Mouse (Mus musculus) lung, postnatal 0 days (tissue): ENCODE measurements at regions not wholly inside any gene's neighbourhood (a gene's known extent, or its start where the extent isn't known, plus 50 kb on each side); places are given as distances from the start of the nearest gene placed in this dataset.

Experiments used
- ATAC-seq: fragments of 200-750 bp; cut with Nextera tagmentation; 2 replicates; pipeline ENCODE4 v1.8.0; 2017; ENCODE audit warnings: moderate library complexity
- DNase-seq: peaks from one replicate; pipeline ENCODE4 v3.0.0-alpha.2; 2016; ENCODE audit warnings: low spot score
- H3K27ac ChIP-seq: fragments of 300-500 bp; sonication (generic); 2 replicates; pipeline ENCODE4 v1.5.1; 2014; ENCODE audit warnings: antibody characterized with exemption, mild to moderate bottlenecking, low read length, mixed read lengths
- H3K27me3 ChIP-seq: fragments of 300-500 bp; sonication (generic); replicated peaks from 2 replicates; pipeline ENCODE4 v1.6.1; 2014; ENCODE audit warnings: low read length, mixed read lengths; ENCODE audit not compliant: insufficient read depth
- H3K36me3 ChIP-seq: fragments of 300-500 bp; sonication (generic); 2 replicates; pipeline ENCODE4 v1.6.1; 2014; ENCODE audit warnings: low read length, mixed read lengths; ENCODE audit not compliant: insufficient read depth
- H3K4me1 ChIP-seq: fragments of 300-500 bp; sonication (generic); 2 replicates; pipeline ENCODE4 v1.6.1; 2014; ENCODE audit warnings: antibody characterized with exemption, low read depth, low read length, mixed read lengths; ENCODE audit not compliant: insufficient read depth
- H3K4me2 ChIP-seq: fragments of 300-500 bp; sonication (generic); replicated peaks from 2 replicates; pipeline ENCODE4 v1.6.1; 2014; ENCODE audit warnings: low read depth, mild to moderate bottlenecking, low read length, moderate library complexity, mixed read lengths
- H3K4me3 ChIP-seq: fragments of 300-500 bp; sonication (generic); 2 replicates; pipeline ENCODE4 v1.5.1; 2014; ENCODE audit warnings: low read depth, low read length
- H3K9ac ChIP-seq: fragments of 300-500 bp; sonication (generic); replicated peaks from 2 replicates; pipeline ENCODE4 v1.6.1; 2014; ENCODE audit warnings: low read depth, mild to moderate bottlenecking
- H3K9me3 ChIP-seq: fragments of 300-500 bp; sonication (generic); 2 replicates; pipeline ENCODE4 v1.6.1; 2016; ENCODE audit warnings: low read length, mixed read lengths
- CTCF ChIP-seq: IDR thresholded peaks from 2 replicates; pipeline ENCODE4 v1.5.1; 2016; ENCODE audit warnings: antibody characterized with exemption, mild to moderate bottlenecking
- EP300 ChIP-seq: IDR thresholded peaks from 2 replicates; pipeline ENCODE4 v1.6.1; 2016; ENCODE audit warnings: antibody characterized with exemption, mild to moderate bottlenecking, control low read depth
- WGBS: fragments of 180-500 bp; shearing (Covaris S2); extraction: QIAGEN DNeasy Blood & Tissue Kit; methylation state at CpG from one replicate; pipeline ENCODE4 v1.1.7; 2014; 5-methylcytosine and 5-hydroxymethylcytosine counted together

DNA sequence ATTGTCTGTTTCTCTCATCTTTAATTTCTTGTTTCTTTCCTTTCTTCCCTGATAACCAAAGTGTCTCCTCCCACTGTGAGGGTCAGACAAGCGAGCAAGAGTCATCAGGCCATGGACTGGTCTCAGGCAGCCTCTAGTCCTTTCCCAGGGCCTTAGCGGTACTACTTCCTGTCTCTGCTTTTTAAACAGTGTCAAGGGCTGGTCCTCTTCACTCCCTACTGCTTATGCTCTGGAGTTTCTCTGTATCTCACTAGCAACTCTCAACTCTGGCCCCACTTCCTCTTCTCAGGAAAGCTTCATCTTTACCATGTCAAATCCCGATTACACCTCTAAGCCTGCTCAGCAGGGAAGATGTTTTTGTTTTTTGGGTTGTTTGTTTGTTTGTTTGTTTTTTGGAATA is 124.1 kb downstream of the Pten start:
- Histone ChIP-seq H3K36me3 (no peaks in the 10 kb centered on the region), H3K4me3 (no peak overlapping the region), H3K27ac (no peak overlapping the region), H3K4me2 (no peak overlapping the region), H3K9ac (no peak overlapping the region), H3K27me3 (no peaks in the 10 kb centered on the region), H3K4me1 (no peaks in the 10 kb centered on the region; the same call in 1 of the 2 replicates), H3K9me3 (no peaks in the 10 kb centered on the region)
- no peak for TF ChIP-seq EP300
- no peak for TF ChIP-seq CTCF
- no peak for ATAC-seq
- WGBS: 53% methylated on average over 3 of the region's 3 CpGs
- DNase-seq: no peak

DNA sequence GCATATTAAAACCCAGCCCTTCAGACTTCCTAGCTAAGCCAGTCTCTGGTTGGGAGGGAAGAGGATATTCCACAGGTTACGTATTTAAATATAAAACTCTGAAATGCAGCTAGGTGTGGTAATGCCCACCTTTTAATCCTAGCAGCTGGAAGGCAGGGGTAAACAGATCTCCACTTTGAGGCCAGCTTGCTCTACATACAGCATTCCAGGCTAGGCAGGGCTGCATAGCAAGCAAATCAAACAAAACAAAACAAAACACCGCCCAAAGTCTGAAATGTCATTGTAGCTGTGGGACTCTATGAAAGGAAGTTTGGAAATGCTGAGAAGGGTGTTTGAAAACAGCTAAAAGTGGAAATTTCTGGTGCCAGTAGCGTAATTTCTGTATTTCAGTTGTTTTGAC is 127.0 kb downstream of the Pten start:
- Histone ChIP-seq H3K4me3 (no peak overlapping the region), H3K36me3 (no peaks in the 10 kb centered on the region), H3K4me2 (no peak overlapping the region), H3K27ac (peak overlapping the region; percentile 74; the same call in 1 of the 2 replicates), H3K9me3 (no peaks in the 10 kb centered on the region), H3K9ac (no peak overlapping the region), H3K27me3 (no peaks in the 10 kb centered on the region), H3K4me1 (no peaks in the 10 kb centered on the region; the same call in 1 of the 2 replicates)
- TF ChIP-seq EP300 (0 out of 2 replicates have a peak, but pooled peaks have one; percentile 23), CTCF (no peak)
- peak; percentile 76 for ATAC-seq
- WGBS: 51% methylated on average over 3 of the region's 3 CpGs
- DNase-seq: peak; percentile 41

DNA sequence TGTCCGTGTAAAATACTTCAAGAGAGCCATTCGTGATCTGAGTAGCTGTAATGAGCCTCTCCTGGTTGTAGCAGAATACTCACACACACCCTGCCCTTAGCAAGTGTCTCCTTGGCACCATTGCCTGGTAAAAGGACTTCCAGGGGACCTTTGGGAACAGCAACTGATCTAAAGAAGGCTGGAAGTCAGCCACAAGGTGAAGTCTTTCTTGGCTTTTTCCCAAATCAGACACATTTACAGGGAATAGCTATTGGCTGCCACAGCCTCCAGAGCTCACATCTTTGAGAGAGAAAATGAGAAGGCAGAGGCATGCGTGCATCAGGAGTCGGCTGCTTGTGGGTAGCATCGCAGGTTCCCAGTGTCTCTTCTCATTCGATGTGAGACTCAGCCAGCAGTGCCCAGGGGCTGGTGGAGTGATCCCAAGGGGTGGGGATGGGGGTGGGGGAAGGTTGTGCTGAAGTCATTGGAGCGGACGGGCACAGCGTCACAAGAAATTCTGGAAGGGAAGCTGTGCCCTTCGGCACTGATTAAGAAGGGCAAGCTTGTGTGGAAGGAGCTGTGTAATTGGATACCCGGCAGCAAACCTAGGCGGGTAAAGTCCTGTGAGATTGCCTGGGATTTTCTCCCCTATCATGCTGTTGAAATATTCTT is 128.3 kb downstream of the Pten start:
- Histone ChIP-seq H3K9ac (no peak overlapping the region), H3K4me3 (no peak overlapping the region), H3K9me3 (no peaks in the 10 kb centered on the region), H3K4me2 (no peak overlapping the region), H3K36me3 (no peaks in the 10 kb centered on the region), H3K27me3 (no peaks in the 10 kb centered on the region), H3K27ac (0 out of 2 replicates have a peak overlapping the region, but pooled peaks have one; percentile 20), H3K4me1 (no peaks in the 10 kb centered on the region; the same call in 1 of the 2 replicates)
- WGBS: 40% methylated on average over 12 of the region's 12 CpGs
- no peak for TF ChIP-seq CTCF
- no peak for TF ChIP-seq EP300
- DNase-seq (no peak), ATAC-seq (peak; percentile 36; the same call in 1 of the 2 replicates)

DNA sequence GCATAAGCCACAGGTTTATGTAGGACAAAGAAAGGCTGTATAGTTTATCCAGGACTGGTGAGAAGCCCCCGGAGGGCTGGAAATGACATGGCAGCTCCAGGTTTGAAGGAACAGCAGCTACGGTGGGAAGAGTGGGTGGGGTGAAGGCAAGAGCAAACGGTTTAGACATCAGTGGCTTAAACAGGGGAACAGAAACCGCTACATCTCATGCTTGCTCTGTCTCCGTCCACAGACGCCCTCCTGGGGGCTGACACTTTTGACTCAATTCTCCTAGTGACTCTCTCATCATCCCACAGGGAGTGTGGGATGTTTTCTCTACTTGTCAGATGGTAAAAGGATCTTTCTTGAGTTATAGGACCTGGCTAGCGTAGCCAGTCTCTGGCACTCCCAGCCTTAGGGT is 129.9 kb downstream of the Pten start:
- TF ChIP-seq CTCF (no peak), EP300 (no peak)
- H3K27ac ChIP-seq: no peak overlapping the region
- no peak overlapping the region for H3K4me3 ChIP-seq
- WGBS: 68% methylated on average over 7 of the region's 7 CpGs
- H3K9ac ChIP-seq: no peak overlapping the region
- ATAC-seq (no peak), DNase-seq (no peak)
- H3K4me2 ChIP-seq: no peak overlapping the region
- no peaks in the 10 kb centered on the region for H3K36me3 ChIP-seq
- no peaks in the 10 kb centered on the region; the same call in 1 of the 2 replicates for H3K4me1 ChIP-seq
- H3K27me3 ChIP-seq: no peaks in the 10 kb centered on the region
- H3K9me3 ChIP-seq: no peaks in the 10 kb centered on the region

DNA sequence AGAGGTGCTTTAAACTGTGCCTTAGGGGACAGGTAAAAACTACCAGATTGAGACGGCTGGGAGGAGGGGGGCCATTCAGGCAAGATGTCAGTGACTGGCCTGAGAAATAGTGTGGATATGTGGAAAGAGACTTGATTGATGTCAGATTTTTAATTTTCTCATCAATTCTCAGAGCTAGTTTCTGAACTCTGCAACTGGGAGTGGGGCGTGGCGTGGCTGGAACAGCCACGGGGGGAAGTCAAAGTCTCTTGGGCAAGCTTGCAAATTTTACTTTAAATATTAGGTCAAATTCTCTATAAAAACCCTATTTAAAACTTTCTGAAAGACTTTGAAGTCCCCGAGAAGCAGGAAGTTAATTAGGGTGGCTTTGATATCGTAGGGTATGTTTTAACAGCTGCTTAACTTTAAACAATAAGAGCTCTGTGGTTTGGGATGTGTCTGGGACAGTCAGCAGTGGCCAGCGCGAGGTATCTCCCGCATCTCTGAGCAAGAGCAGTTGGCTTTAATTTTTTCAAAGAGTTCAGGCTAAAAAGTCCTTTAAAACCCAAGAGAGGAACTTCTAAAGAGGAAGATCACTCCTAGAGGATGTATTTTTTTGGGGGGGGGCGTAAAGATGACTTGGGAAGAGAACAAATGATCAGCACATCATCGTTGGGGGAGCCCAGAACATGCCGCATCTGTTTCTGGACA is 131.5 kb downstream of the Pten start:
- no peak overlapping the region for H3K9ac ChIP-seq
- ATAC-seq: no peak
- TF ChIP-seq EP300 (no peak), CTCF (no peak)
- no peak overlapping the region for H3K4me3 ChIP-seq
- DNase-seq: no peak
- H3K9me3 ChIP-seq: no peaks in the 10 kb centered on the region
- H3K27ac ChIP-seq: no peak overlapping the region
- H3K4me2 ChIP-seq: no peak overlapping the region
- no peaks in the 10 kb centered on the region for H3K27me3 ChIP-seq
- 44% methylated on average over 12 of the region's 12 CpGs for WGBS
- no peaks in the 10 kb centered on the region for H3K36me3 ChIP-seq
- H3K4me1 ChIP-seq: no peaks in the 10 kb centered on the region; the same call in 1 of the 2 replicates

DNA sequence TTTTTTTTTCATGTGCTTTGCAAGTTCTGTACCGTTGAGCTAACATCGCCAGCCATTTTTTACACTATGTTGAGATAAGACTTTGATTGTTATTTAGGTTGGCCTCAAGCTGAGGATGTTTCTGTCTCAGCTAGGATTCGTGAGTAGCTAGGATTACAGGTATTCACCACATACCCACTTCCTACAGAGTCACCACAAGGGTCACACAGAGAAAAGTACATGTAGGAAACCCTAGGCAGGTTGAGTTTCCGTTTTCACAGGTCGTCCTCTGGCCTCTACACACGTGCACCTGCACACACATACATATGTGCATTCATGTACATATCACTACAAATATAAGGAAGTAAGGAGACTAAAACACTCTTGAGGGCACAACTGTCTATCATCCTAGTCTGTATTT is 133.5 kb downstream of the Pten start:
- H3K9ac ChIP-seq: no peak overlapping the region
- H3K4me2 ChIP-seq: no peak overlapping the region
- 75% methylated on average over 6 of the region's 6 CpGs for WGBS
- no peak overlapping the region for H3K4me3 ChIP-seq
- H3K9me3 ChIP-seq: no peaks in the 10 kb centered on the region
- DNase-seq: no peak
- no peaks in the 10 kb centered on the region for H3K36me3 ChIP-seq
- TF ChIP-seq CTCF (no peak), EP300 (no peak)
- no peaks in the 10 kb centered on the region for H3K27me3 ChIP-seq
- no peak overlapping the region for H3K27ac ChIP-seq
- H3K4me1 ChIP-seq: no peaks in the 10 kb centered on the region; the same call in 1 of the 2 replicates
- no peak for ATAC-seq
